Mouse (Mus musculus): ENCODE results near the gene Cerk. TPM values are rescaled to one million over a fixed set of nuclear protein-coding genes. Genes with fewer than 3 reads are reported as not detected.

The Cerk gene
- total and polyA plus RNA-seq, 3 experiments: 2.5 to 10.3 (median 4.4) TPM

DNA sequence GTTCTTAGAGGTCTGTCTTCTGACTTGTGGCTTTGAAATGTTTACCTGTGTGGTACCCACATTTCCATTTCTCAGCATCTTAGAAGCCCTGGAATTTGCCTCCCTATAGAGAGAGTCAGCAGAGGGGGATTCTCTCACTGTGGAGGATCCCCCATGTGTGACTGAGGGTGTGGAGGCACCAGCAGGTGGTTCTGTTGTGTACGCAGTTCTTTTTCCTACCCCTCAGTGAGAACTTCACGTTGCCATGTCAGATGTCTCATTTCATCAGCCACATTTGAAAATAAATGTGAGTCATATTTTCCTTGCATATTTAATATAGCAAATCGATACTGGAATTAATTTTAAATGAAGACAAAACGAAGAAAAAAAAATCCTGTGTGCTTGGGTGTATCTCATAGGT is 35.4 kb upstream of the Cerk start:
- TF ChIP-seq EP300 (IDR thresholded peaks at IDR 0.05; ENCODE audit: low read length) (no peak), POLR2A (IDR thresholded peaks at IDR 0.05; ENCODE audit: low read depth, low read length) (no peak), E2F4 (IDR thresholded peaks at IDR 0.05; ENCODE audit: insufficient replicate concordance, low read depth, low read length) (no peak), JUND (conservative IDR thresholded peaks at IDR 0.05; ENCODE audit: low read depth, low read length) (no peak; the same call in 1 of the 2 replicates), MYC (IDR thresholded peaks at IDR 0.05; ENCODE audit: low read depth, low read length) (no peak), TCF12 (IDR thresholded peaks at IDR 0.05; ENCODE audit: low read depth, low read length) (no peak)
- H3K79me2 ChIP-seq (replicated peaks; ENCODE audit: control insufficient read depth, extremely low read depth, insufficient read depth, poor library complexity, severe bottlenecking): no peaks in the 10 kb centered on the region
- no peak overlapping the region for H3K4me2 ChIP-seq (ENCODE audit: insufficient read depth, low read depth, poor library complexity, severe bottlenecking)
- H3K9ac ChIP-seq (ENCODE audit: insufficient read depth, low read depth): no peak overlapping the region
- in situ Hi-C loops (cut with MboI; ENCODE audit: low pct_ligation_motif_present, low pct_unique_long_range_greater_than_20kb, low sequenced_read_pairs): no loop called here
- H3K27ac ChIP-seq (ENCODE audit: insufficient read depth, low read depth): no peak overlapping the region
- peaks cover 0 to 33% of the 10 kb centered on the region in 2 experiments; a peak in 2 of 4 replicates for H3K4me1 ChIP-seq (ENCODE audit: control insufficient read depth in 1 of 2, insufficient read depth in 2 of 2)
- H3K36me3 ChIP-seq (replicated peaks in 1 of 2; ENCODE audit: control insufficient read depth in 1 of 2, insufficient read depth in 1 of 2, low read length in 1 of 2): peaks cover 0 to 38% of the 10 kb centered on the region in 2 experiments
- H3K9me3 ChIP-seq (replicated peaks; ENCODE audit: low read length): peaks cover 6% of the 10 kb centered on the region
- no peak overlapping the region for H3K4me3 ChIP-seq (replicated peaks in 1 of 3; ENCODE audit: low read depth in 2 of 3, low read length in 2 of 3, poor library complexity in 1 of 3)
- dilution Hi-C loops (cut with MboI; ENCODE audit: extremely low pct_ligation_motif_present, extremely low pct_unique_long_range_greater_than_20kb, low sequenced_read_pairs): no loop called here
- H3K27me3 ChIP-seq (replicated peaks): no peaks in the 10 kb centered on the region
- DNase-seq (ENCODE audit: extremely low read depth): no peak

DNA sequence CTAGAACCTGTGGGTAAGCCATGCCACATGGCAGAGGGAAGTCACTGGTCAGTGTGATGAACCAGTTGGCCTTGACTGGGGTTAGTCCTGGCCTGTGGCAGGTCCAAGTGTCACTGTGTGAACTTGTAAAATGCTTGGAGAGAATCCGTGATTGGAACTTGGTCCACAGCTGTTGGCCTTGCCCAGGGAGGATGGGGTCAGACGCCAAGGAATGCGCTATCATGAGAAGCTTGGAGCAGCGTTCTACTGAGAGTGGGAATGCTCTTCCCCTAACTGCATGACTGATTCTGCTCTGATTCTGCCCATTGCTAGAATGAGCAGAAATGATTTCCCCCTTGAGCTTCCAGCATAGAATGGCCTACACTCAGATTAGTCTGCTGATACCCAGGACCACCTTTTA is 34.8 kb upstream of the Cerk start:
- in situ Hi-C loops (cut with MboI; ENCODE audit: low pct_ligation_motif_present, low pct_unique_long_range_greater_than_20kb, low sequenced_read_pairs) (no loop called here), dilution Hi-C loops (cut with MboI; ENCODE audit: extremely low pct_ligation_motif_present, extremely low pct_unique_long_range_greater_than_20kb, low sequenced_read_pairs) (no loop called here)
- H3K4me3 ChIP-seq (replicated peaks in 1 of 3; ENCODE audit: low read depth in 2 of 3, low read length in 2 of 3, poor library complexity in 1 of 3): no peak overlapping the region

DNA sequence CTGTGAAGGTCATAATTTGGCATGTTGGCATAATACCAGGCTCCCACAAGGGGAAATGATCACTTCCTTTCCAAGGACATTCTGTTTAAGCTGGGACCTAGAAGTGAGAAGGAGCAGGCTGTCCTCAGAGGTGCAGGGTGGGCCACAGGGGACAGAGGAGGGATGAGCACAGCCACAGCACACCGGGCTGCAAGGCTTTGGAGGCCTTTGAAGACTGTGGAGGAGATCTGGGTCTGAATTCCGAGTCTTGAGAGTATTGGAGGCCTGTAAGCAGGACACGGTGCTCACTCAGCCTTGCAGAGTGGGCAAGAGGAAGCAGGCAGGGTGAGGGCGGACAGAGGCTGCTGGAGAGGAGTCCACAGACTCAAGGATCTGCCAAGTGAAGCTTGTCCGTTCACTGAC is 34.3 kb upstream of the Cerk start:
- in situ Hi-C loops (cut with MboI; ENCODE audit: low pct_ligation_motif_present, low pct_unique_long_range_greater_than_20kb, low sequenced_read_pairs): no loop called here
- H3K4me3 ChIP-seq (replicated peaks in 1 of 3; ENCODE audit: low read depth in 2 of 3, low read length in 2 of 3, poor library complexity in 1 of 3): no peak overlapping the region
- no peaks in the 10 kb centered on the region for H3K79me2 ChIP-seq (replicated peaks; ENCODE audit: control insufficient read depth, extremely low read depth, insufficient read depth, poor library complexity, severe bottlenecking)
- H3K4me1 ChIP-seq (ENCODE audit: control insufficient read depth in 1 of 2, insufficient read depth in 2 of 2): peaks cover 0 to 36% of the 10 kb centered on the region in 2 experiments; a peak in 2 of 4 replicates
- no peaks in the 10 kb centered on the region for H3K27me3 ChIP-seq (replicated peaks)
- TF ChIP-seq NELFE (IDR thresholded peaks at IDR 0.05; ENCODE audit: low read depth, low read length) (no peak), ZC3H11A (IDR thresholded peaks at IDR 0.05; ENCODE audit: low read depth, low read length) (no peak), POLR2AphosphoS2 (IDR thresholded peaks at IDR 0.05; ENCODE audit: low read depth, low read length) (no peak), MAFK (IDR thresholded peaks at IDR 0.05; ENCODE audit: insufficient replicate concordance, low read length) (no peak), USF2 (conservative IDR thresholded peaks at IDR 0.05; ENCODE audit: low read depth, low read length) (no peak), UBTF (IDR thresholded peaks at IDR 0.05; ENCODE audit: low read depth, low read length) (no peak), SMC3 (IDR thresholded peaks at IDR 0.05; ENCODE audit: low read depth, low read length) (no peak), POLR2A (IDR thresholded peaks at IDR 0.05; ENCODE audit: low read depth, low read length) (no peak), RAD21 (IDR thresholded peaks at IDR 0.05; ENCODE audit: low read depth, low read length) (no peak), MYC (IDR thresholded peaks at IDR 0.05; ENCODE audit: low read depth, low read length) (no peak), ELF1 (IDR thresholded peaks at IDR 0.05; ENCODE audit: low read depth, low read length) (no peak), USF1 (IDR thresholded peaks at IDR 0.05; ENCODE audit: low read depth, low read length) (no peak), HCFC1 (IDR thresholded peaks at IDR 0.05; ENCODE audit: low read depth, low read length) (no peak), MXI1 (IDR thresholded peaks at IDR 0.05; ENCODE audit: low read depth, low read length) (no peak), ZNF384 (IDR thresholded peaks at IDR 0.05; ENCODE audit: low read depth, low read length) (no peak), TCF12 (IDR thresholded peaks at IDR 0.05; ENCODE audit: low read depth, low read length) (no peak), SIN3A (IDR thresholded peaks at IDR 0.05; ENCODE audit: low read length) (no peak), MAZ (IDR thresholded peaks at IDR 0.05; ENCODE audit: low read depth, low read length) (no peak), ZMIZ1 (IDR thresholded peaks at IDR 0.05; ENCODE audit: low read depth, low read length) (no peak)
- peaks cover 0 to 32% of the 10 kb centered on the region in 2 experiments for H3K36me3 ChIP-seq (replicated peaks in 1 of 2; ENCODE audit: control insufficient read depth in 1 of 2, insufficient read depth in 1 of 2, low read length in 1 of 2)
- no peak overlapping the region for H3K4me2 ChIP-seq (ENCODE audit: insufficient read depth, low read depth, poor library complexity, severe bottlenecking)
- dilution Hi-C loops (cut with MboI; ENCODE audit: extremely low pct_ligation_motif_present, extremely low pct_unique_long_range_greater_than_20kb, low sequenced_read_pairs): no loop called here
- DNase-seq (ENCODE audit: extremely low read depth): no peak
- no peak overlapping the region for H3K9ac ChIP-seq (ENCODE audit: insufficient read depth, low read depth)
- no peak overlapping the region for H3K27ac ChIP-seq (ENCODE audit: insufficient read depth, low read depth)
- peaks cover 6% of the 10 kb centered on the region for H3K9me3 ChIP-seq (replicated peaks; ENCODE audit: low read length)

More for the DNA sequence above, 34.8 kb upstream of the Cerk start:
- Histone ChIP-seq H3K79me2 (replicated peaks; ENCODE audit: control insufficient read depth, extremely low read depth, insufficient read depth, poor library complexity, severe bottlenecking) (no peaks in the 10 kb centered on the region), H3K27ac (ENCODE audit: insufficient read depth, low read depth) (no peak overlapping the region), H3K9ac (ENCODE audit: insufficient read depth, low read depth) (no peak overlapping the region), H3K36me3 (replicated peaks in 1 of 2; ENCODE audit: control insufficient read depth in 1 of 2, insufficient read depth in 1 of 2, low read length in 1 of 2) (peaks cover 0 to 35% of the 10 kb centered on the region in 2 experiments), H3K9me3 (replicated peaks; ENCODE audit: low read length) (peaks cover 6% of the 10 kb centered on the region), H3K4me1 (ENCODE audit: control insufficient read depth in 1 of 2, insufficient read depth in 2 of 2) (peaks cover 0 to 33% of the 10 kb centered on the region in 2 experiments; a peak in 2 of 4 replicates), H3K4me2 (ENCODE audit: insufficient read depth, low read depth, poor library complexity, severe bottlenecking) (no peak overlapping the region), H3K27me3 (replicated peaks) (no peaks in the 10 kb centered on the region)
- TF ChIP-seq NELFE (IDR thresholded peaks at IDR 0.05; ENCODE audit: low read depth, low read length) (no peak), JUND (conservative IDR thresholded peaks at IDR 0.05; ENCODE audit: low read depth, low read length) (no peak), UBTF (IDR thresholded peaks at IDR 0.05; ENCODE audit: low read depth, low read length) (no peak), ZMIZ1 (IDR thresholded peaks at IDR 0.05; ENCODE audit: low read depth, low read length) (no peak), MYC (IDR thresholded peaks at IDR 0.05; ENCODE audit: low read depth, low read length) (no peak), EP300 (IDR thresholded peaks at IDR 0.05; ENCODE audit: low read length) (no peak), CTCF (conservative IDR thresholded peaks at IDR 0.05 in 1 of 2, IDR thresholded peaks at IDR 0.05 in 1 of 2; ENCODE audit: low read depth in 2 of 2, low read length in 2 of 2) (no peak), ZNF384 (IDR thresholded peaks at IDR 0.05; ENCODE audit: low read depth, low read length) (no peak), POLR2A (IDR thresholded peaks at IDR 0.05; ENCODE audit: low read depth, low read length) (no peak), E2F4 (IDR thresholded peaks at IDR 0.05; ENCODE audit: insufficient replicate concordance, low read depth, low read length) (no peak), NRF1 (IDR thresholded peaks at IDR 0.05; ENCODE audit: low read depth, low read length) (no peak), MAFK (IDR thresholded peaks at IDR 0.05; ENCODE audit: insufficient replicate concordance, low read length) (no peak), PAX5 (IDR thresholded peaks at IDR 0.05; ENCODE audit: low read length) (no peak), POLR2AphosphoS2 (IDR thresholded peaks at IDR 0.05; ENCODE audit: low read depth, low read length) (no peak)
- no peak for DNase-seq (ENCODE audit: extremely low read depth)

Measured in CH12.LX (cell line).